Mouse (Mus musculus) myocyte (in vitro differentiated cells): ENCODE results near the gene Hdgfl2. TPM values are rescaled to one million over a fixed set of nuclear protein-coding genes. Genes with fewer than 3 reads are reported as not detected.
A peak's percentile ranks its signal among the peaks of the same experiment; 100 is the strongest.

Experiments used
- H3K27me3 ChIP-seq: one replicate; pipeline ENCODE4 v1.6.1; 2011; ENCODE audit not compliant: control insufficient read depth, insufficient read depth, insufficient read length
- H3K36me3 ChIP-seq: one replicate; pipeline ENCODE4 v1.6.1; 2011; ENCODE audit not compliant: control insufficient read depth, insufficient read depth
- H3K4me2 ChIP-seq: one replicate; pipeline ENCODE4 v1.6.1; 2011; ENCODE audit warnings: low read depth, control low read depth
- H3K4me3 ChIP-seq: one replicate; pipeline ENCODE4 v1.5.1; 2011; ENCODE audit warnings: mild to moderate bottlenecking, control low read depth, moderate library complexity
- H3K79me2 ChIP-seq: one replicate; pipeline ENCODE4 v1.6.1; 2011; ENCODE audit not compliant: control insufficient read depth, insufficient read depth
- H3ac ChIP-seq: one replicate; pipeline ENCODE4 v1.6.1; 2011; ENCODE audit not compliant: control insufficient read depth, insufficient read length
- CEBPB ChIP-seq: IDR thresholded peaks from 2 replicates; pipeline ENCODE4 v1.6.1; 2011; ENCODE audit warnings: mild to moderate bottlenecking, moderate library complexity; ENCODE audit not compliant: poor library complexity, insufficient read depth, severe bottlenecking
- E2F4 ChIP-seq: IDR thresholded peaks from one replicate; pipeline ENCODE4 v1.6.1; 2011; ENCODE audit warnings: mild to moderate bottlenecking, control low read depth, moderate library complexity; ENCODE audit not compliant: insufficient read depth
- MAX ChIP-seq: IDR thresholded peaks from one replicate; pipeline ENCODE4 v1.6.1; 2011; ENCODE audit warnings: low read depth, mild to moderate bottlenecking, control low read depth
- MYOD1 ChIP-seq, 3 experiments: IDR thresholded peaks; one replicate each; pipeline ENCODE4 v1.6.1; 2011; ENCODE audit warnings: control low read depth in 2 of 3, low read depth in 2 of 3, mild to moderate bottlenecking in 2 of 3, moderate library complexity in 1 of 3; ENCODE audit not compliant: insufficient read length in 2 of 3, control insufficient read depth in 1 of 3
- MYOG ChIP-seq, 3 experiments: IDR thresholded peaks; one replicate each; pipeline ENCODE4 v1.6.1; 2011; ENCODE audit warnings: control low read depth in 2 of 3, low read depth in 2 of 3, mild to moderate bottlenecking in 2 of 3; ENCODE audit not compliant: insufficient read length in 2 of 3, control insufficient read depth in 1 of 3, insufficient read depth in 1 of 3
- POLR2A ChIP-seq: IDR thresholded peaks from one replicate; pipeline ENCODE4 v1.6.1; 2011; ENCODE audit warnings: low read depth, mild to moderate bottlenecking, control low read depth, moderate library complexity; ENCODE audit not compliant: insufficient read length
- POLR2AphosphoS2 ChIP-seq: IDR thresholded peaks from one replicate; pipeline ENCODE4 v1.6.1; 2011; ENCODE audit warnings: low read depth, control low read depth; ENCODE audit not compliant: insufficient read length
- REST ChIP-seq: IDR thresholded peaks from one replicate; pipeline ENCODE4 v1.6.1; 2011; ENCODE audit warnings: mild to moderate bottlenecking, control low read depth, moderate library complexity; ENCODE audit not compliant: insufficient read depth, insufficient read length
- SRF ChIP-seq: IDR thresholded peaks from one replicate; pipeline ENCODE4 v1.6.1; 2011; ENCODE audit warnings: low read depth; ENCODE audit not compliant: control insufficient read depth, insufficient read length
- TCF12 ChIP-seq: IDR thresholded peaks from one replicate; pipeline ENCODE4 v1.6.1; 2011; ENCODE audit warnings: mild to moderate bottlenecking, control low read depth; ENCODE audit not compliant: poor library complexity, insufficient read depth, severe bottlenecking
- TCF3 ChIP-seq: IDR thresholded peaks from one replicate; pipeline ENCODE4 v1.6.1; 2011; ENCODE audit warnings: low read depth, control low read depth; ENCODE audit not compliant: insufficient read length
- USF1 ChIP-seq: IDR thresholded peaks from one replicate; pipeline ENCODE4 v1.6.1; 2011; ENCODE audit warnings: low read depth, mild to moderate bottlenecking, control low read depth, moderate library complexity
- polyA plus RNA-seq: library from polyadenylated mRNA; unstranded; fragments of >200 nt; fragmentation: generic; extraction: Trizol; gene quantifications from one replicate; pipeline ENCODE4 v1.2.1, GENCODE M21; 2012; ENCODE audit warnings: missing spikeins

The Hdgfl2 gene
- polyA plus RNA-seq, 1 experiment, result 56.4 TPM

- Histone ChIP-seq H3K36me3 (no peaks in the 10 kb centered on the region), H3K27me3 (peaks cover 28% of the 10 kb centered on the region), H3K4me3 (no peak overlapping the region), H3ac (no peak overlapping the region), H3K4me2 (no peak overlapping the region), H3K79me2 (no peaks in the 10 kb centered on the region)
- TF ChIP-seq SRF (no peak), USF1 (no peak), POLR2A (no peak), CEBPB (no peak), MYOG (IDR thresholded peaks at IDR 0.05; ENCODE audit: control insufficient read depth in 1 of 3, insufficient read depth in 1 of 3, insufficient read length in 2 of 3, low read depth in 2 of 3) (no peak), TCF3 (no peak), E2F4 (no peak), TCF12 (no peak)
Observed at GRCm38 (mm10) chr17:56131814-56132213, 52.4 kb downstream of the Hdgfl2 start.

- peaks cover 23% of the 10 kb centered on the region for H3K27me3 ChIP-seq
- H3ac ChIP-seq, result no peak overlapping the region
- no peak overlapping the region for H3K4me2 ChIP-seq
- no peaks in the 10 kb centered on the region for H3K79me2 ChIP-seq
- no peaks in the 10 kb centered on the region for H3K36me3 ChIP-seq
- TF ChIP-seq TCF12 (no peak), POLR2A (no peak), TCF3 (no peak), MAX (no peak), E2F4 (no peak), REST (no peak), MYOG (IDR thresholded peaks at IDR 0.05; ENCODE audit: control insufficient read depth in 1 of 3, insufficient read depth in 1 of 3, insufficient read length in 2 of 3, low read depth in 2 of 3) (no peak), MYOD1 (IDR thresholded peaks at IDR 0.05; ENCODE audit: control insufficient read depth in 1 of 3, insufficient read length in 2 of 3, low read depth in 2 of 3) (no peak), USF1 (no peak), CEBPB (no peak), POLR2AphosphoS2 (no peak), SRF (no peak)
- no peak overlapping the region for H3K4me3 ChIP-seq
Observed at GRCm38 (mm10) chr17:56132661-56133060, 53.2 kb downstream of the Hdgfl2 start.

- H3K36me3 ChIP-seq, result no peaks in the 10 kb centered on the region
- H3K4me2 ChIP-seq, result peak overlapping the region; percentile 82
- H3K4me3 ChIP-seq, result peak overlapping the region; percentile 13
- H3K27me3 ChIP-seq, result peaks cover 25% of the 10 kb centered on the region
- H3K79me2 ChIP-seq, result no peaks in the 10 kb centered on the region
- no peak overlapping the region for H3ac ChIP-seq
- TF ChIP-seq USF1 (no peak), POLR2AphosphoS2 (no peak), MYOG (IDR thresholded peaks at IDR 0.05; ENCODE audit: control insufficient read depth in 1 of 3, insufficient read depth in 1 of 3, insufficient read length in 2 of 3, low read depth in 2 of 3) (no peak), TCF12 (no peak), MYOD1 (IDR thresholded peaks at IDR 0.05; ENCODE audit: control insufficient read depth in 1 of 3, insufficient read length in 2 of 3, low read depth in 2 of 3) (no peak), TCF3 (no peak), CEBPB (no peak), E2F4 (no peak), REST (no peak), MAX (no peak), SRF (no peak), POLR2A (no peak)
Observed at GRCm38 (mm10) chr17:56133457-56134363, 54.3 kb downstream of the Hdgfl2 start.

- peak in 1 of 3 experiments; percentile 3 for TF ChIP-seq MYOG (IDR thresholded peaks at IDR 0.05; ENCODE audit: control insufficient read depth in 1 of 3, insufficient read depth in 1 of 3, insufficient read length in 2 of 3, low read depth in 2 of 3)
- no peak for TF ChIP-seq POLR2AphosphoS2
- no peak for TF ChIP-seq TCF3
- H3ac ChIP-seq, result no peak overlapping the region
- H3K4me2 ChIP-seq, result peak overlapping the region; percentile 82
- no peaks in the 10 kb centered on the region for H3K36me3 ChIP-seq
- peaks cover 33% of the 10 kb centered on the region for H3K27me3 ChIP-seq
- peak overlapping the region; percentile 13 for H3K4me3 ChIP-seq
- H3K79me2 ChIP-seq, result no peaks in the 10 kb centered on the region
Observed at GRCm38 (mm10) chr17:56134463-56134971, 55.1 kb downstream of the Hdgfl2 start.

DNA sequence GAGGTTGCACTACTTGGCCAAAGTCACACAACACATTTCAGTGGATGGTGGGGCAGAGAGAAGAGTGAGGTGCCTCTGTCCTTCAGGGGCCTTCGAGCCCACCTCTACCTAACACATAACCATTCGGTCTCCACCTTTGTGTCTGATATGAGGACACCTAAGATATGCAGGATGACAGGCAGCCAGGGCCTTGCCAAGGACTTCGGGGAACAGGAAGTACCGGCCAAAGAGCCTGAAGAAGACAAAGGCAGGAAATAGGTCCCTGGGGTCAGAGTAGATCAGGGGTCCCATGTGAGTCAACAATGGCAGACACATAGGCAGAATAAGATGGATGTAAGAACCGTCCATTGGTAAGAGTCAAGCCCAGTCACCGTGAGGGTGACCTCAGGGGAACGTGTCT, 57.1 kb downstream of the Hdgfl2 start:
- Histone ChIP-seq H3K79me2 (no peaks in the 10 kb centered on the region), H3K36me3 (no peaks in the 10 kb centered on the region), H3K4me2 (no peak overlapping the region), H3ac (no peak overlapping the region), H3K4me3 (no peak overlapping the region), H3K27me3 (peaks cover 53% of the 10 kb centered on the region)
- TF ChIP-seq TCF3 (no peak), MAX (no peak), POLR2A (no peak), SRF (no peak), TCF12 (no peak), POLR2AphosphoS2 (no peak), USF1 (no peak), MYOG (IDR thresholded peaks at IDR 0.05; ENCODE audit: control insufficient read depth in 1 of 3, insufficient read depth in 1 of 3, insufficient read length in 2 of 3, low read depth in 2 of 3) (no peak), REST (no peak), CEBPB (no peak), MYOD1 (IDR thresholded peaks at IDR 0.05; ENCODE audit: control insufficient read depth in 1 of 3, insufficient read length in 2 of 3, low read depth in 2 of 3) (no peak), E2F4 (no peak)
